Mouse (Mus musculus): ENCODE measurements around the gene Syt2.

Syt2 gene

GRCm38 (mm10) chr1:134709411-134710306, 63.2 kb downstream of the Syt2 start:
- ChIA-PET CTCF (interaction anchor here in 2 of 4 experiments (0.6 to 1.0 kb wide), 6 partner anchors 8 to 217 kb away, joined by 3 to 4 read pairs (median 4); no protein-coding TSS in a partner anchor), POLR2A (interaction anchor here in 2 of 4 experiments (0.6 to 1.4 kb wide), 3 partner anchors 9 to 49 kb away, joined by 3 to 4 read pairs (median 4); no protein-coding TSS in a partner anchor)

GRCm38 (mm10) chr1:134711061-134711460, 64.6 kb downstream of the Syt2 start:
- POLR2A ChIA-PET, result no interaction called here

DNA sequence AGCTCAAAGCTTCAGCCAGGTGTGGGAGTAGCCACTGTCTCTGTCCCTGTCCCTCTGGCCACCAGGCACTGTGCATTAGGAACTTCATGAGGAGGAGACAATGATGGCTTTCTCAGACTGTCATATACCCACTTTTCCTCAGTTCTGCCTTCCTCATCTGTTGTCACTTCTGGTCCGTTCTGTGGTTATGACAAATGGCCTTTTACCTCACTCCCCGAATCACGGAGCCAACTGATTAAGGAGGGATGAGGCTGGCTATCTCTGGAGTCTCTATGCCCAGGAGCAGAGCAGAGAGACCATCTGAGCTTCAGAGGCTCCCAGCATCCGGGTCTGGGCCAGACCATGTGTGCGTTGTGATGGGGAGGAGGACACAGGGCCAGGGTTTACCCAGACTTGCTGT, 65.2 kb downstream of the Syt2 start:
- POLR2A ChIA-PET, result no interaction called here
- CTCF ChIA-PET, result interaction anchor here in 1 of 4 experiments (0.6 kb wide), 1 partner anchor 311 kb away, joined by 4 read pairs; no protein-coding TSS in a partner anchor

More at GRCm38 (mm10) chr1:134711061-134711460, 64.6 kb downstream of the Syt2 start:
- CTCF ChIA-PET, result interaction anchor here in 2 of 4 experiments (0.5 to 0.6 kb wide), 4 partner anchors 22 to 312 kb away, joined by 3 to 6 read pairs (median 4); no protein-coding TSS in a partner anchor

- ChIA-PET CTCF (interaction anchor here (0.6 to 2.5 kb wide), 4 partner anchors 8 to 398 kb away, joined by 3 to 15 read pairs (median 5); no protein-coding TSS in a partner anchor), POLR2A (interaction anchor here in 2 of 4 experiments (0.6 to 2.2 kb wide), 3 partner anchors 7 to 249 kb away, joined by 3 to 8 read pairs (median 3); no protein-coding TSS in a partner anchor)
These were observed 66.4 kb downstream of the Syt2 start for GRCm38 (mm10) chr1:134712781-134713299.

DNA sequence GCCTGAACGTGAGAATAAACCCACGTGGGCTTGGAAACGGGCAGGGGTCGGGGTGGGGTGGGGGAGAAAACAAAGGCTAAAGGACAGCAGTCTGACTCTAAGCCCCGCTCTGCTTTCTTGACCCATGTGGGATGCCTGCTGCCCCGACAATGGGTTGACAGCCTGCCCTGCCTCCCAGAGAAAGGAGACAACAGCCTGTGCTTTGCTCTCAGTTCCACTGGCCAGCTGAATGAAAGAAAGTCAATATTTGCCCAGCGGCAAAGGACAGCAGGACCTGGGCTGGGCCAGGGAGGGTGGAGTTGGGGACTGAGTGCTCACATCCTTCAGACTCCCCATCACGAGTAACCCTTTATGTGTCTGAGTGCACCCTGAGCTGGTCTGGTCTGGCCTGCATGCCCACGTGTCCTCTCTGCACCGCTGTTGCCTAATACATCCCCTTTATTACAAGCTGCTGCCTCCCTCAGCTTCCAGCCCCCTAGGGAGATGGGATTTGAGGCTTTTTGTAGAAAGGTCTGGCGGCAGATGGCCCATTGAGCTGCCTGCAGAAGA, 67.0 kb downstream of the Syt2 start:
- ChIA-PET CTCF (interaction anchor here in 3 of 4 experiments (1.5 to 2.5 kb wide), 3 partner anchors 9 to 11 kb away, joined by 3 to 15 read pairs (median 7); no protein-coding TSS in a partner anchor), POLR2A (interaction anchor here in 2 of 4 experiments (0.6 to 2.2 kb wide), 4 partner anchors 8 to 371 kb away, joined by 3 to 8 read pairs (median 3); no protein-coding TSS in a partner anchor)

- ChIA-PET POLR2A (interaction anchor here in 1 of 4 experiments (0.6 to 2.2 kb wide), 2 partner anchors 9 to 371 kb away, joined by 3 to 8 read pairs; no protein-coding TSS in a partner anchor), CTCF (interaction anchor here (0.6 to 2.5 kb wide), 5 partner anchors 9 to 226 kb away, joined by 3 to 15 read pairs (median 4); no protein-coding TSS in a partner anchor)
These were observed 67.7 kb downstream of the Syt2 start for GRCm38 (mm10) chr1:134714166-134714565.

DNA sequence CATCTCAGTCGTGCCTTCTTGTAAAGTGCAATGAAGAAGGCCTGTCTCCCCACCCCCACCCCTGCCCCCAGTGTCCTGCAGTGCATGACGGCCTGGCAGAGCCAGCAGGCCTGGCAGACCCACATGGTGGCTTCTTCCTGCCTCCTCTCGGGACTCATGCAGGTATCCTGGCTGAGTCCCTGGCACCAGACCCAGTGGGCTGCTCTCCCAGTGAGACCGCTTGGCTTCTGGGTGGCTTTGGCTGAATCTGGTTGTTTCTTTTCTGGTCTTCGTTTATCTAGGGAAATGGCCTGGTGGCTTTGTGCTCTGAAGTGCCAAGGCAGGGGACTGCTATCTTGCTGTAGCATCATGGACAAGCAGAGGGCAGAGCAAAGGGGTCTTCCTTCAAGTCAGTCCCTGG, 68.6 kb downstream of the Syt2 start:
- ChIA-PET CTCF (interaction anchor here in 1 of 4 experiments (2.5 kb wide), 1 partner anchor 10 kb away, joined by 15 read pairs; no protein-coding TSS in a partner anchor), POLR2A (interaction anchor here in 1 of 4 experiments (2.2 kb wide), 1 partner anchor 10 kb away, joined by 8 read pairs; no protein-coding TSS in a partner anchor)

- CTCF ChIA-PET, result interaction anchor here in 2 of 4 experiments (0.8 to 1.5 kb wide), 2 partner anchors 15 to 25 kb away, joined by 3 to 4 read pairs; no protein-coding TSS in a partner anchor
- POLR2A ChIA-PET, result interaction anchor here in 1 of 4 experiments (0.8 kb wide), 1 partner anchor 14 kb away, joined by 3 read pairs; no protein-coding TSS in a partner anchor
These were observed 73.3 kb downstream of the Syt2 start for GRCm38 (mm10) chr1:134719718-134720304.

DNA sequence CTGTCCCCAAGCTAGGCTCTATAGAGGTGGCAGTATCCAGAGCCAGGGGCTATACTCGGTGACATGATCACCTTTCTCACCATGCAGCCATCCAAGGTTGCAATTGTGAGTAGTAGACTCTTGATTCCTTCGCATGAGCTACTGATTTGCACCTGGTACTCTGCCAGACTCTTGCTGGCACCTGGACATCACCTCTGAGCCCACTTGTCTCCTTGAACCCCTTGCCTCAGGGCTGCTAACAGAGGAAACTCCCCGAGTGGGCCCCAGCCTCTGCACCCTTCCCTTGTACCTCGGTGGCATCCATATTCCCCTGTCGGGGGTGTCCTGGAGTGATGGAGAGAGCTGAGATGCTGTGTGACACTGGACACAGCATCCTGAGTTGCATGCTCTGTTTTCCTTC, 75.0 kb downstream of the Syt2 start:
- ChIA-PET POLR2A (interaction anchor here in 1 of 4 experiments (0.6 to 1.2 kb wide), 2 partner anchors 8 to 50 kb away, joined by 3 read pairs; no protein-coding TSS in a partner anchor), CTCF (interaction anchor here in 2 of 4 experiments (0.7 to 1.3 kb wide), 2 partner anchors 47 to 151 kb away, joined by 3 to 4 read pairs; no protein-coding TSS in a partner anchor)

GRCm38 (mm10) chr1:134722891-134723290, 76.4 kb downstream of the Syt2 start:
- CTCF ChIA-PET, result interaction anchor here in 1 of 4 experiments (1.2 kb wide), 1 partner anchor 42 kb away, joined by 3 read pairs; no protein-coding TSS in a partner anchor
- POLR2A ChIA-PET, result interaction anchor here in 2 of 4 experiments (0.6 to 0.7 kb wide), 4 partner anchors 100 to 634 kb away, joined by 3 to 4 read pairs (median 3); no protein-coding TSS in a partner anchor

- CTCF ChIA-PET, result interaction anchor here in 3 of 4 experiments (0.7 to 1.5 kb wide), 6 partner anchors 12 to 50 kb away, joined by 3 to 5 read pairs (median 4); no protein-coding TSS in a partner anchor
- POLR2A ChIA-PET, result interaction anchor here in 1 of 4 experiments (1.6 kb wide), 1 partner anchor 20 kb away, joined by 3 read pairs; no protein-coding TSS in a partner anchor
These were observed 78.8 kb downstream of the Syt2 start for GRCm38 (mm10) chr1:134725276-134725675.

DNA sequence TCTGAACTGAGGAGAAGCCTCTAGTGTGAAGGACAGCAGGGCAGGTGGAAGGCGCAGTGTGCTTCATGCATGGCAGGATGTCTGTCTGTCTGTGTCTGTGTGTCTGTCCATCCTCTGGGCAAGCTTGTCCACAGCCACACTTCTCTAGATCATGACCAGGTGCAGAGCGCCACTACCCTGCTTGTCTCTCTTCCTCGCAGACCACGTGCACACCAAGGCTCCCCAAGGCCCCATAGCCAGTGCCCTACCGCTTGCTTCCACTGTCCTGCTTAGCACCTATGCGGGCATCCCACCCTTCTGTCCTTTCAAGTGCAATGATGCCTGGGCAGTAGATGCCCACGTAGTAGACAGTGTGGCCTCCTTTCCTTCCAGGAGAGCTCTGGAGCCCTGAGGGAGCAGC, 80.0 kb downstream of the Syt2 start:
- ChIA-PET POLR2A (interaction anchor here in 1 of 4 experiments (0.6 to 1.6 kb wide), 2 partner anchors 19 to 188 kb away, joined by 3 read pairs; no protein-coding TSS in a partner anchor), CTCF (interaction anchor here in 2 of 4 experiments (0.7 to 1.0 kb wide), 2 partner anchors 128 to 386 kb away, joined by 3 read pairs; no protein-coding TSS in a partner anchor)

DNA sequence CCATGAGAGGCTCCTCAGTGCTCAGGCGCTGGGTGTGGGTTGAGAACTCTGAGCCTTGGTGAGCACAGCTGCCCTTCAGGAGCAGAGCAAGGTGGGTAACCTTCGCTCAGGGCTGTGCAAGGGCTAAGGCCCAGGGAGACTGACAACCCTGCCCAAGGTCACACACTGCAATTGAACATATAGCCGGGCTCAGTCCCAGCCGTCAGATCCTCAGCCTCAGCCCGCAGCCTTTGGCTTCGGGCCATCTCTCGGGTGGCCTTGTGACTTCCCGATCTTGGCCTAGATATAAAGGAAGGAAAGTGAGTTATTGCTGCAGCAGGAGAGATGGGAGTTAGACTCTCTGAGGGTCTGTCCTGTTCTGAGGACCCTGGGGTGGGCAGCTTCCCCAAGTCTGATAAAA, 80.8 kb downstream of the Syt2 start:
- POLR2A ChIA-PET, result interaction anchor here in 2 of 4 experiments (0.6 to 1.7 kb wide), 2 partner anchors 9 to 189 kb away, joined by 3 to 5 read pairs; no protein-coding TSS in a partner anchor
- CTCF ChIA-PET, result interaction anchor here in 2 of 4 experiments (0.6 to 1.0 kb wide), 2 partner anchors 117 to 127 kb away, joined by 3 read pairs; no protein-coding TSS in a partner anchor

DNA sequence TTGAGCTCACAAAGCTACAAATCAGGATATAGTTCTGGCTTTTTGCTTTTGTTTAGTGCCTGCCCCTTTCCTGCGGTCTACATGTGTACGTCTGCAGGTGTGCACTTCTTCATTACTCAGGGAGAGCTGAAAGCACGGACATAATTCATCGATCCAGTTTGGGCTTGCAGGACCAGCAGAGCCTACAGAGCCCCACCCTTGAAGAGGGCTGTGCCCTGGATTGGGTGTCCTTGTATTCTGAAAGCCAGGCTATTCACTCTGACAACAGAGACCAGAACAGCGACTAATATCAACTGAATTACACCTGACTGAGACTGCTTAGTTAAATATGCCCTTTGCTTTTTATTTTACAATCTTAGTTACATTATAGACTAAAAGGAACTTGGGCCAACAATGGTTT, 87.2 kb downstream of the Syt2 start:
- POLR2A ChIA-PET, result no interaction called here
- CTCF ChIA-PET, result interaction anchor here in 2 of 4 experiments (0.6 to 0.7 kb wide), 2 partner anchors 23 to 328 kb away, joined by 4 to 6 read pairs; no protein-coding TSS in a partner anchor

GRCm38 (mm10) chr1:134737463-134737862, 91.0 kb downstream of the Syt2 start:
- ChIA-PET CTCF (no interaction called here), POLR2A (no interaction called here)

DNA sequence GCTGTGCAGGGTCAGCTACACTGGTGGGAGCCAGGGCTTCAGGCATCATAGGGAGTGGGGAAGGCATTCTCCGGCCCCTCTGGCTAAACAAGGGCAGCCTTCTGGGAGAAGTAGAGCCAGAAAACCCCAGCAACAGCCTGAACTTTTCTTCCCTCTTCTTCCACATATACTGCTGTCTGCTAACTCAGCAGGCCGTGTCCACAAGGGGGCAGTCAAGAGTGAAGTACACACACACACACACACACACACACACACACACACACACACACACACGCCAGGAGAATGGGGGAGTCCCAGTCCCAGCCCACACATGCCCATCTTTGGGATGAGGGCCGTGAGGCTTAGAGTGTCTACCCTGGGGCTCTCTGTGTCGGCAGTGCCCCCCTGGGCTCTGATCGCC, 95.0 kb downstream of the Syt2 start:
- ChIA-PET CTCF (interaction anchor here (0.6 to 1.5 kb wide), 8 partner anchors 11 to 614 kb away, joined by 3 to 6 read pairs (median 3); no protein-coding TSS in a partner anchor), POLR2A (interaction anchor here in 2 of 4 experiments (0.8 kb wide), 2 partner anchors 54 to 126 kb away, joined by 3 to 5 read pairs; no protein-coding TSS in a partner anchor)

DNA sequence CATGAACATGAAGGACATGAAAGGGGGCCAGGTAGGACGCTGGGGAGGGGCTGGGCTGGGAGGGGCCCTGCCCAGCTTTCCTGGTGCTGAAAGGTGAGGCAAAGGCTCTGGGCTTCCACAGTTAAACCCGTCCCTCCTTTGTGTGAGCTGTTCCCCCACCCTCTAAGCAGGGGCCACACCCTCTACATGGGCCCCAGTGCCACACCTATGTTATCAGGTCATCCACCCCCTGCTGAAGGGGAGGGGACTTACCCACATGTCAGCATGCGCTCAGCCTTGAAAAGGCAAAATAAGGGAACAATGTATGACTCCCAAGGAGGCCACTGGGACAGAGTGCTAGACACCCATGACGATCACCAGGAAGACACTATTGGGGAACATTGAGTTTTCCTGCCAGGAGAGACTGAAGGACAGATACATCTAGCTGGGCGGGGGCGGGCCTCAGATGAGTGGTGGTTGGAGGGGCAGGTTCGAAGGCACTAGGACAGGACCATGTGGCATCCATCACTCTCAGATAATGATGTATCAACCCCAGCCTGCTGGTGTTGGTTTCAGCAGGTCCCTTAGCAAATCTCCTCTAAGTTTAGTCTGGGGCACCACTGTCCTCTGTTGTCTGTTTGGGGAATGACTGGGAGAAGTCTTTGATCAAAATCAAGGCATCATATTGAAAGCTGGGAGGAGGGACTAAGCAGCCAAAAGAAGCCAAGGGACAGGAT, 95.6 kb downstream of the Syt2 start:
- ChIA-PET CTCF (interaction anchor here in 3 of 4 experiments (0.6 to 1.5 kb wide), 6 partner anchors 17 to 217 kb away, joined by 3 to 5 read pairs (median 3); no protein-coding TSS in a partner anchor), POLR2A (no interaction called here)
